In the genomic region with DNA sequence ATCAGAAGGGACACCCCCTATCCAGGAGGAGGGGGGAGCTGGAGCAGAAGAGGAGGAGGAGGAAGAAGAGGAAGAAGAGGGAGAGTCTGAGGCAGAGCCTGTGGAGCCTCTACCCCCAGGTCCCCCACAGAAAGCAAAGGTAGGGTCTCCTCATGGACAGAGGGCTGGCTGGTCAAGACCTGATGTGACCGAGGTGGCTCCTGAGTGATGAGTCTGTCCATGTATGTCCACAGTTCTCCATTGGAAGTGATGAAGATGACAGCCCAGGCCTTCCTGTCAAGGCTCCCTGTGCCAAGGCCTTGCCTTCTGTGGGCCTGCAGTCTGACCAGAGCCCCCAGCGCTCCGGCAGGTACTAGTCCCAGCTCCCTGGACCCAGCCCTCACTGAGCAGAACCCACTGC, we compare ENCODE assay signal across 14 mouse cellular contexts. TPM values are rescaled to one million over a fixed set of nuclear protein-coding genes. Genes with fewer than 3 reads are reported as not detected.
"Had no signal": no experiment of that assay in that cellular context is flagged by ENCODE, and none has a peak within 500 bp of the region (broad histone marks: within the 10 kb centered on the region; RNA-seq: fewer than 3 reads in every experiment).

No protein-coding gene starts in this region.

- ATAC-seq: liver, embryonic 12.5 days; midbrain, embryonic 13.5 days had no signal

- H3K9ac ChIP-seq: liver, embryonic 12.5 days; lung, embryonic 15.5 days; midbrain, embryonic 13.5 days; neural tube, embryonic 15.5 days had no signal

- DNase-seq: kidney, adult 8-10 months; kidney, postnatal 25 days; layer of hippocampus, postnatal 36 days; left cerebral cortex, postnatal 4 days; lung, postnatal 14 days; right cerebral cortex, adult 18-20 months; right cerebral cortex, postnatal 25 days; thymus, postnatal 4 days had no signal

- H3K4me2 ChIP-seq: liver, embryonic 12.5 days; lung, embryonic 15.5 days had no signal

- H3K27me3 ChIP-seq: midbrain, embryonic 13.5 days; neural tube, embryonic 15.5 days had no signal

- H3K9me3 ChIP-seq: liver, embryonic 12.5 days; lung, embryonic 15.5 days; megakaryocyte, embryonic 14.5 days; midbrain, embryonic 13.5 days; neural tube, embryonic 15.5 days had no signal

- H3K36me3 ChIP-seq: liver, embryonic 12.5 days had no signal

- H3K4me3 ChIP-seq: liver, embryonic 12.5 days; lung, embryonic 15.5 days; midbrain, embryonic 13.5 days; neural tube, embryonic 15.5 days had no signal

- H3K27ac ChIP-seq: liver, embryonic 12.5 days; lung, embryonic 15.5 days; macrophage; midbrain, embryonic 13.5 days; neural tube, embryonic 15.5 days had no signal

RNA-seq across cellular contexts. Expression of a gene that starts 41.2 kb away (rescaled TPM):
- polyA plus RNA-seq: macrophage had no signal

RNA-seq across cellular contexts. Expression of a gene that starts 41.8 kb away (rescaled TPM):
- polyA plus RNA-seq: macrophage had no signal
